Mouse (Mus musculus) adrenal gland, postnatal 10 days (tissue): ENCODE measurements around the gene Arhgap21. TPM values are rescaled to one million over a fixed set of nuclear protein-coding genes. Genes with fewer than 3 reads are reported as not detected.

Source experiments
- total RNA-seq, 2 experiments: library from RNA; stranded (reverse); gene quantifications; 2 replicates each; pipeline ENCODE4 v1.2.3; 2021

The Arhgap21 gene
- total RNA-seq, 2 experiments from 2014 or later: 57.5 to 78.3 TPM

Other genes with a start within 250 kb of the Arhgap21 start
- gene Enkur, start 236.5 kb upstream of the Arhgap21 start, total RNA-seq: 1 to 10 TPM; 1.0 to 1.6 TPM
- 1 to 10 TPM; 5.7 to 7.6 TPM for gene Thnsl1, start 236.8 kb upstream of the Arhgap21 start, total RNA-seq